Mouse (Mus musculus): ENCODE results near the gene Sema6b. TPM values are rescaled to one million over a fixed set of nuclear protein-coding genes. Genes with fewer than 3 reads are reported as not detected.

The Sema6b gene
- polyA plus RNA-seq, 1 experiment: 0.06 TPM

- no peak for TF ChIP-seq GATA1 (IDR thresholded peaks at IDR 0.05; ENCODE audit: low read length)
- no peak for TF ChIP-seq TAL1 (IDR thresholded peaks at IDR 0.05; ENCODE audit: low read length)
- Histone ChIP-seq H3K36me3 (ENCODE audit: control insufficient read depth) (peaks cover 5% of the 10 kb centered on the region), H3K4me3 (replicated peaks) (no peak overlapping the region), H3K27me3 (ENCODE audit: control insufficient read depth) (no peaks in the 10 kb centered on the region), H3K9me3 (ENCODE audit: control insufficient read depth, low read length) (no peaks in the 10 kb centered on the region), H3K4me1 (ENCODE audit: control insufficient read depth) (no peaks in the 10 kb centered on the region; the same call in 1 of the 2 replicates)
Measured at GRCm38 (mm10) chr17:56170636-56171035, 30.5 kb upstream of the Sema6b start.

GRCm38 (mm10) chr17:56169830-56170229 is 29.7 kb upstream of the Sema6b start:
- H3K4me1 ChIP-seq (ENCODE audit: control insufficient read depth): peaks cover 2% of the 10 kb centered on the region
- H3K27me3 ChIP-seq (ENCODE audit: control insufficient read depth): no peaks in the 10 kb centered on the region
- TF ChIP-seq GATA1 (IDR thresholded peaks at IDR 0.05; ENCODE audit: low read length): no peak
- TF ChIP-seq TAL1 (IDR thresholded peaks at IDR 0.05; ENCODE audit: low read length): no peak

DNA sequence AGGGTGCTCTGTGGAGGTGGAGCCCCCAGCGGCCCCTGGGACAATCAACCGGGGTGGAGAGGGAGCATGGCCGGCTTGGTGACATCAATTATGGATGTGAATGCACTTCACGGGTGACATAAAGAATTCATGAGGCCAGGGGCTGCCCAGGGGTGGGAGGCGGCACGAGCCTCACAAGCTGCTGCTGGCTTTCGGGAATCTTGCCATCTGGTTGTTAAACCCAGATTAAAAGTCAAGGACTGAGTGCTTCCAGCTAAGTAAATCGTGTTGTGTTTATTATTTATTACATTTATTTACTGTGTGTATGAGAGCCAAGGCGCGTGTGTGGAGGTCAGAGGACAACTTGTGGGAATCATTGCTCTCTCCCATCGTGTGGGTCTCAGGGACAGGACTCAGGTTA is 25.5 kb upstream of the Sema6b start:
- H3K4me1 ChIP-seq (ENCODE audit: control insufficient read depth): peaks cover 22% of the 10 kb centered on the region
- H3K27me3 ChIP-seq (ENCODE audit: control insufficient read depth): peaks cover 6% of the 10 kb centered on the region
- TF ChIP-seq TAL1 (IDR thresholded peaks at IDR 0.05; ENCODE audit: low read length) (no peak), GATA1 (IDR thresholded peaks at IDR 0.05; ENCODE audit: low read length) (no peak)
- H3K36me3 ChIP-seq (ENCODE audit: control insufficient read depth): no peaks in the 10 kb centered on the region
- no peak overlapping the region for H3K4me3 ChIP-seq (replicated peaks)
- H3K9me3 ChIP-seq (ENCODE audit: control insufficient read depth, low read length): no peaks in the 10 kb centered on the region

More at GRCm38 (mm10) chr17:56169830-56170229, 29.7 kb upstream of the Sema6b start:
- Histone ChIP-seq H3K4me3 (replicated peaks) (no peak overlapping the region), H3K9me3 (ENCODE audit: control insufficient read depth, low read length) (no peaks in the 10 kb centered on the region), H3K36me3 (ENCODE audit: control insufficient read depth) (peaks cover under 1% of the 10 kb centered on the region)

- Histone ChIP-seq H3K36me3 (ENCODE audit: control insufficient read depth) (no peaks in the 10 kb centered on the region), H3K27me3 (ENCODE audit: control insufficient read depth) (peaks cover 12% of the 10 kb centered on the region), H3K4me3 (replicated peaks) (no peak overlapping the region), H3K9me3 (ENCODE audit: control insufficient read depth, low read length) (no peaks in the 10 kb centered on the region), H3K4me1 (ENCODE audit: control insufficient read depth) (peaks cover 25% of the 10 kb centered on the region)
- TF ChIP-seq TAL1 (IDR thresholded peaks at IDR 0.05; ENCODE audit: low read length) (no peak), GATA1 (IDR thresholded peaks at IDR 0.05; ENCODE audit: low read length) (no peak)
Measured at GRCm38 (mm10) chr17:56164510-56164909, 24.4 kb upstream of the Sema6b start.

DNA sequence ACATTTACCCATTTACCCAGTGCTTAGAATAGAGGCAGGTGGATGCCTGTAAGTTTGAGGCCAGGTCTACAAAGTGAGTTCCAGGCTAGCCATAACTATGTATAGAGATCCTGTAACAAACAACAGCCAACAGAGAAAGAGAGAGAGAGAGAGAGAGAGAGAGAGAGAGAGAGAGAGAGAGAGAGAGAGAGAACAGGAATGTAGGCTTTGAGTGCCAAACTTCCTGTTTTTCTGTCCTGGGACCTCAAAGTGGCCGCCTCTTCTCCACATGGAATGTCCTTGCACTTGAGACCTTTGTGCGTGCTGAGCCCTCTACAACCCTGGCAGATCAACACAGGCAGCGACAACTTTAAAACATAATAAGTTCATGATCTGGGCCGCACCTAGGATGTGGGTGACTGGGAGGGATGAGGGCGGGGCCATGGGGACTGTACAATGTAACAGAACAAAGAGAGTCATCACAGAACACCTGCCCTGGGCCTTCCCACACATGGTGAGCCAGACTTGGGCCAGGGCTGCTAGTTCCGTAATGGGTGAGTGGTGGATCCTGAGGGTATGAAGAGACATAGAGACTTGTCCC is 23.5 kb upstream of the Sema6b start:
- peaks cover 17% of the 10 kb centered on the region for H3K27me3 ChIP-seq (ENCODE audit: control insufficient read depth)
- H3K4me3 ChIP-seq (replicated peaks): no peak overlapping the region
- H3K4me1 ChIP-seq (ENCODE audit: control insufficient read depth): peaks cover 25% of the 10 kb centered on the region
- H3K9me3 ChIP-seq (ENCODE audit: control insufficient read depth, low read length): no peaks in the 10 kb centered on the region
- TF ChIP-seq TAL1 (IDR thresholded peaks at IDR 0.05; ENCODE audit: low read length): no peak
- no peak for TF ChIP-seq GATA1 (IDR thresholded peaks at IDR 0.05; ENCODE audit: low read length)
- H3K36me3 ChIP-seq (ENCODE audit: control insufficient read depth): no peaks in the 10 kb centered on the region

- peaks cover 26% of the 10 kb centered on the region for H3K27me3 ChIP-seq (ENCODE audit: control insufficient read depth)
- TF ChIP-seq GATA1 (IDR thresholded peaks at IDR 0.05; ENCODE audit: low read length): no peak
- no peak for TF ChIP-seq TAL1 (IDR thresholded peaks at IDR 0.05; ENCODE audit: low read length)
- no peaks in the 10 kb centered on the region for H3K36me3 ChIP-seq (ENCODE audit: control insufficient read depth)
- H3K4me1 ChIP-seq (ENCODE audit: control insufficient read depth): peaks cover 25% of the 10 kb centered on the region
- peak within 1 kb of the TSS; percentile 53 for H3K4me3 ChIP-seq (replicated peaks)
- H3K9me3 ChIP-seq (ENCODE audit: control insufficient read depth, low read length): no peaks in the 10 kb centered on the region
Measured at GRCm38 (mm10) chr17:56162231-56162774, 22.2 kb upstream of the Sema6b start, which contains the start of gene Tnfaip8l1. Gene Tnfaip8l1 (plus strand): TSS chr17:56162477.

DNA sequence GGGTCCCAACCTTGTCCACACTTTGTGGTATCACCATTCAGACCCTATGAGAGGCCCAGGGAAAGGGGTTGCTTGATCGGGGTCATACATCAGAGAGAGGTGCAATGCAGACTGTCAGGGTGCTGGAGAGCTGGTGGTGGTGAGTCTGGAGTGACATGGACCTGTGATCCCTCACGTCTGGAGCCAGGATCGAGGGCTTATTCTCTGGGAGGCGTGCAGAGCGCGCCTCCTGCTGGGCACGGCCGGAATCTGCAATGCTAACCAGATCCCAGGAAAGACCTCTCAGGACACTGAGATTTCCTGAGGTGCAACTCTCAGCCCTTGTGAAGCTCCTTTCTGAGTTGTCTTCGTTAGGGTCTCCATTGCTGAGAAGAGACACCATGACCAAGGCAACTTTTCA is 19.6 kb upstream of the Sema6b start:
- H3K4me1 ChIP-seq (ENCODE audit: control insufficient read depth): peaks cover 23% of the 10 kb centered on the region
- TF ChIP-seq TAL1 (IDR thresholded peaks at IDR 0.05; ENCODE audit: low read length) (no peak), GATA1 (IDR thresholded peaks at IDR 0.05; ENCODE audit: low read length) (no peak)
- H3K4me3 ChIP-seq (replicated peaks): no peak overlapping the region
- no peaks in the 10 kb centered on the region for H3K9me3 ChIP-seq (ENCODE audit: control insufficient read depth, low read length)
- H3K27me3 ChIP-seq (ENCODE audit: control insufficient read depth): peaks cover 41% of the 10 kb centered on the region
- H3K36me3 ChIP-seq (ENCODE audit: control insufficient read depth): no peaks in the 10 kb centered on the region

- TF ChIP-seq GATA1 (IDR thresholded peaks at IDR 0.05; ENCODE audit: low read length) (no peak), TAL1 (IDR thresholded peaks at IDR 0.05; ENCODE audit: low read length) (no peak)
- Histone ChIP-seq H3K4me1 (ENCODE audit: control insufficient read depth) (no peaks in the 10 kb centered on the region), H3K36me3 (ENCODE audit: control insufficient read depth) (no peaks in the 10 kb centered on the region), H3K9me3 (ENCODE audit: control insufficient read depth, low read length) (no peaks in the 10 kb centered on the region), H3K4me3 (replicated peaks) (no peak overlapping the region), H3K27me3 (ENCODE audit: control insufficient read depth) (peaks cover 61% of the 10 kb centered on the region)
Measured at GRCm38 (mm10) chr17:56153643-56154042, 13.5 kb upstream of the Sema6b start.

DNA sequence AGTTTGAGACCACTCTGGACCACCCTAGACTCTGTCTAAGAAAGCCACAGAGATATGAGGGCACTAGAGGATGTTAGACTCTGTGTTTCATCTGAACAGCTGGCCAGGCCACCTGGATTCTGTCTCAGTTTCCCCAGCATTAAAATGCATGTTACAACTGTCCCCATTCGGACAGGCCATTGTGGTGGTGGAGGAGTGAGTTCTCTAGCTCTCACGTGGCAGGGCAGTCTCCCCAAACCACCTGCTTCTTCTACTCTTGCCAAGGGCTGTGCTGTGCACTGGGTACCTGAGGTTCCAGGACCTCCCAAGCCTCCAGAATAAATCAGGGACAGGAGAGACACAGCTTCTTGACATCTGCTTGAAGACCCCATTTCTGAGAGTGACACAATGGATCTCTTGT is 9.8 kb upstream of the Sema6b start:
- no peak overlapping the region for H3K4me3 ChIP-seq (replicated peaks)
- H3K4me1 ChIP-seq (ENCODE audit: control insufficient read depth): no peaks in the 10 kb centered on the region

More for the DNA sequence above, 9.8 kb upstream of the Sema6b start:
- Histone ChIP-seq H3K9me3 (ENCODE audit: control insufficient read depth, low read length) (no peaks in the 10 kb centered on the region), H3K27me3 (ENCODE audit: control insufficient read depth) (peaks cover 71% of the 10 kb centered on the region), H3K36me3 (ENCODE audit: control insufficient read depth) (no peaks in the 10 kb centered on the region)
- TF ChIP-seq TAL1 (IDR thresholded peaks at IDR 0.05; ENCODE audit: low read length) (no peak), GATA1 (IDR thresholded peaks at IDR 0.05; ENCODE audit: low read length) (no peak)
